Mouse (Mus musculus): ENCODE measurements at regions not wholly inside any gene's neighbourhood (a gene's known extent, or its start where the extent isn't known, plus 50 kb on each side); places are given as distances from the start of the nearest gene placed in this dataset.

- WGBS, result 51% methylated on average over 12 of the region's 12 CpGs
- Histone ChIP-seq H3K27ac (replicated peaks; ENCODE audit: insufficient read depth, low read depth, low read length) (no peak overlapping the region), H3K27me3 (ENCODE audit: control insufficient read depth, insufficient read depth, low read length) (no peaks in the 10 kb centered on the region), H3K9ac (ENCODE audit: low read depth, low read length) (no peak overlapping the region), H3K4me3 (ENCODE audit: insufficient read depth, low read depth, low read length) (no peak overlapping the region), H3K36me3 (ENCODE audit: control insufficient read depth, insufficient read depth, low read length) (no peaks in the 10 kb centered on the region), H3K4me1 (ENCODE audit: control insufficient read depth, insufficient read depth, low read length) (peaks cover 5% of the 10 kb centered on the region), H3K79me2 (ENCODE audit: control insufficient read depth, insufficient read depth, low read length) (no peaks in the 10 kb centered on the region)
- TF ChIP-seq POLR2A (IDR thresholded peaks at IDR 0.05; ENCODE audit: extremely low read depth, insufficient read depth, low read length) (no peak), CTCF (IDR thresholded peaks at IDR 0.05; ENCODE audit: low read depth, low read length) (no peak)
- DNase-seq (ENCODE audit: extremely low read depth, low read depth, low spot score), result no peak
Measured at GRCm38 (mm10) chr7:137714318-137714962, 277.0 kb downstream of the Glrx3 start.

GRCm38 (mm10) chr7:137715126-137715900 is 277.9 kb downstream of the Glrx3 start:
- DNase-seq (ENCODE audit: extremely low read depth, low read depth, low spot score), result no peak
- H3K4me1 ChIP-seq (ENCODE audit: control insufficient read depth, insufficient read depth, low read length), result peaks cover 5% of the 10 kb centered on the region
- H3K27me3 ChIP-seq (ENCODE audit: control insufficient read depth, insufficient read depth, low read length), result no peaks in the 10 kb centered on the region
- no peaks in the 10 kb centered on the region for H3K36me3 ChIP-seq (ENCODE audit: control insufficient read depth, insufficient read depth, low read length)
- 61% methylated on average over 6 of the region's 6 CpGs for WGBS
- no peaks in the 10 kb centered on the region for H3K79me2 ChIP-seq (ENCODE audit: control insufficient read depth, insufficient read depth, low read length)
- H3K9ac ChIP-seq (ENCODE audit: low read depth, low read length), result no peak overlapping the region
- H3K27ac ChIP-seq (replicated peaks; ENCODE audit: insufficient read depth, low read depth, low read length), result no peak overlapping the region
- H3K4me3 ChIP-seq (ENCODE audit: insufficient read depth, low read depth, low read length), result no peak overlapping the region
- TF ChIP-seq CTCF (IDR thresholded peaks at IDR 0.05; ENCODE audit: low read depth, low read length), result no peak
- no peak for TF ChIP-seq POLR2A (IDR thresholded peaks at IDR 0.05; ENCODE audit: extremely low read depth, insufficient read depth, low read length)

GRCm38 (mm10) chr7:137723361-137724040 is 286.1 kb downstream of the Glrx3 start:
- H3K27ac ChIP-seq (replicated peaks; ENCODE audit: insufficient read depth, low read depth, low read length), result no peak overlapping the region
- WGBS, result 67% methylated on average over 7 of the region's 7 CpGs

GRCm38 (mm10) chr7:137726031-137726430 is 288.6 kb downstream of the Glrx3 start:
- WGBS, result 77% methylated on average over 7 of the region's 7 CpGs

More at GRCm38 (mm10) chr7:137723361-137724040, 286.1 kb downstream of the Glrx3 start:
- H3K4me1 ChIP-seq (ENCODE audit: control insufficient read depth, insufficient read depth, low read length), result no peaks in the 10 kb centered on the region
- no peak overlapping the region for H3K9ac ChIP-seq (ENCODE audit: low read depth, low read length)
- H3K79me2 ChIP-seq (ENCODE audit: control insufficient read depth, insufficient read depth, low read length), result no peaks in the 10 kb centered on the region
- no peaks in the 10 kb centered on the region for H3K27me3 ChIP-seq (ENCODE audit: control insufficient read depth, insufficient read depth, low read length)
- H3K4me3 ChIP-seq (ENCODE audit: insufficient read depth, low read depth, low read length), result no peak overlapping the region
- no peaks in the 10 kb centered on the region for H3K36me3 ChIP-seq (ENCODE audit: control insufficient read depth, insufficient read depth, low read length)
- no peak for DNase-seq (ENCODE audit: extremely low read depth, low read depth, low spot score)
- no peak for TF ChIP-seq POLR2A (IDR thresholded peaks at IDR 0.05; ENCODE audit: extremely low read depth, insufficient read depth, low read length)
- TF ChIP-seq CTCF (IDR thresholded peaks at IDR 0.05; ENCODE audit: low read depth, low read length), result no peak

GRCm38 (mm10) chr7:137735873-137736527 is 298.6 kb downstream of the Glrx3 start:
- Histone ChIP-seq H3K27me3 (ENCODE audit: control insufficient read depth, insufficient read depth, low read length) (no peaks in the 10 kb centered on the region), H3K9ac (ENCODE audit: low read depth, low read length) (no peak overlapping the region), H3K27ac (replicated peaks; ENCODE audit: insufficient read depth, low read depth, low read length) (no peak overlapping the region), H3K79me2 (ENCODE audit: control insufficient read depth, insufficient read depth, low read length) (no peaks in the 10 kb centered on the region), H3K4me3 (ENCODE audit: insufficient read depth, low read depth, low read length) (no peak overlapping the region), H3K4me1 (ENCODE audit: control insufficient read depth, insufficient read depth, low read length) (no peaks in the 10 kb centered on the region), H3K36me3 (ENCODE audit: control insufficient read depth, insufficient read depth, low read length) (no peaks in the 10 kb centered on the region)
- DNase-seq (ENCODE audit: extremely low read depth, low read depth, low spot score), result no peak
- TF ChIP-seq CTCF (IDR thresholded peaks at IDR 0.05; ENCODE audit: low read depth, low read length) (no peak), POLR2A (IDR thresholded peaks at IDR 0.05; ENCODE audit: extremely low read depth, insufficient read depth, low read length) (no peak)
- WGBS, result 86% methylated on average over 5 of the region's 5 CpGs

More at GRCm38 (mm10) chr7:137726031-137726430, 288.6 kb downstream of the Glrx3 start:
- no peaks in the 10 kb centered on the region for H3K79me2 ChIP-seq (ENCODE audit: control insufficient read depth, insufficient read depth, low read length)
- H3K36me3 ChIP-seq (ENCODE audit: control insufficient read depth, insufficient read depth, low read length), result no peaks in the 10 kb centered on the region
- H3K27me3 ChIP-seq (ENCODE audit: control insufficient read depth, insufficient read depth, low read length), result no peaks in the 10 kb centered on the region
- no peaks in the 10 kb centered on the region for H3K4me1 ChIP-seq (ENCODE audit: control insufficient read depth, insufficient read depth, low read length)
- H3K9ac ChIP-seq (ENCODE audit: low read depth, low read length), result no peak overlapping the region
- no peak overlapping the region for H3K27ac ChIP-seq (replicated peaks; ENCODE audit: insufficient read depth, low read depth, low read length)
- no peak for DNase-seq (ENCODE audit: extremely low read depth, low read depth, low spot score)
- H3K4me3 ChIP-seq (ENCODE audit: insufficient read depth, low read depth, low read length), result no peak overlapping the region
- TF ChIP-seq POLR2A (IDR thresholded peaks at IDR 0.05; ENCODE audit: extremely low read depth, insufficient read depth, low read length) (no peak), CTCF (IDR thresholded peaks at IDR 0.05; ENCODE audit: low read depth, low read length) (no peak)
